Mouse (Mus musculus) heart, embryonic 10.5 days (tissue): Measurements from ENCODE around the gene Lrp6. TPM values are rescaled to one million over a fixed set of nuclear protein-coding genes. Genes with fewer than 3 reads are reported as not detected.

Experiments used
- DNase-seq: peaks from one replicate; pipeline ENCODE4 v3.0.0-alpha.2; 2017; ENCODE audit warnings: low spot score
- H3K27ac ChIP-seq: fragments of 300-500 bp; sonication (generic); 2 replicates; pipeline ENCODE4 v1.5.1; 2016; ENCODE audit warnings: mild to moderate bottlenecking
- H3K27me3 ChIP-seq: fragments of 300-500 bp; sonication (generic); 2 replicates; pipeline ENCODE4 v1.6.1; 2016; ENCODE audit warnings: mild to moderate bottlenecking; ENCODE audit not compliant: poor library complexity, insufficient read depth, severe bottlenecking
- H3K36me3 ChIP-seq: fragments of 300-500 bp; sonication (generic); 2 replicates; pipeline ENCODE4 v1.6.1; 2016; ENCODE audit warnings: mild to moderate bottlenecking, moderate library complexity
- H3K4me1 ChIP-seq: fragments of 300-500 bp; sonication (generic); 2 replicates; pipeline ENCODE4 v1.6.1; 2016; ENCODE audit warnings: mild to moderate bottlenecking
- H3K4me3 ChIP-seq: fragments of 300-500 bp; sonication (generic); 2 replicates; pipeline ENCODE4 v1.5.1; 2016; ENCODE audit warnings: mild to moderate bottlenecking, moderate library complexity
- H3K9me3 ChIP-seq: fragments of 300-500 bp; sonication (generic); 2 replicates; pipeline ENCODE4 v1.6.1; 2016; ENCODE audit warnings: mild to moderate bottlenecking, moderate library complexity
- WGBS: fragments of 180-500 bp; shearing (Covaris S2); methylation state at CpG from one replicate; pipeline ENCODE4 v1.1.7; 2016; 5-methylcytosine and 5-hydroxymethylcytosine counted together
- polyA plus RNA-seq: library from polyadenylated mRNA; unstranded; fragments of >200 nt; fragmentation: Nextera tagmentation; extraction: Ambion mirVana; gene quantifications from 2 replicates; pipeline ENCODE4 v1.2.1, GENCODE M21; 2016

The Lrp6 gene
- polyA plus RNA-seq: 19.3 and 24.4 TPM in 2 replicates

GRCm38 (mm10) chr6:134566818-134567485 is at the start of gene Lrp6:
Gene Lrp6, minus strand, starts transcription at chr6:134566965.
- Histone ChIP-seq H3K4me3 (peak within 1 kb of the TSS; percentile 97), H3K36me3 (no peaks in the 10 kb centered on the region), H3K27ac (peak within 1 kb of the TSS; percentile 100), H3K4me1 (peaks cover 16% of the 10 kb centered on the region; the same call in 1 of the 2 replicates), H3K27me3 (no peaks in the 10 kb centered on the region), H3K9me3 (no peaks in the 10 kb centered on the region)
- peak; percentile 90 for DNase-seq
- WGBS: under 1% methylated on average over 75 of the region's 99 CpGs

GRCm38 (mm10) chr6:134614723-134615648 is 48.2 kb upstream of the Lrp6 start:
- Histone ChIP-seq H3K9me3 (no peaks in the 10 kb centered on the region), H3K36me3 (no peaks in the 10 kb centered on the region), H3K4me1 (peaks cover 13% of the 10 kb centered on the region; the same call in 1 of the 2 replicates), H3K27me3 (no peaks in the 10 kb centered on the region), H3K27ac (no peak overlapping the region), H3K4me3 (peak overlapping the region; percentile 32)
- WGBS: 15% methylated on average over 16 of the region's 16 CpGs
- peak; percentile 89 for DNase-seq

- Histone ChIP-seq H3K4me1 (peaks cover 13% of the 10 kb centered on the region; the same call in 1 of the 2 replicates), H3K27me3 (no peaks in the 10 kb centered on the region), H3K9me3 (no peaks in the 10 kb centered on the region), H3K36me3 (no peaks in the 10 kb centered on the region), H3K4me3 (no peak overlapping the region), H3K27ac (no peak overlapping the region)
- no peak for DNase-seq
- WGBS: 57% methylated on average over 4 of the region's 4 CpGs
These were observed 47.6 kb upstream of the Lrp6 start for GRCm38 (mm10) chr6:134614322-134614721.

GRCm38 (mm10) chr6:134611896-134612295 is 45.1 kb upstream of the Lrp6 start:
- 65% methylated on average over 13 of the region's 13 CpGs for WGBS
- Histone ChIP-seq H3K4me3 (no peak overlapping the region), H3K27ac (no peak overlapping the region), H3K4me1 (peaks cover 13% of the 10 kb centered on the region; the same call in 1 of the 2 replicates), H3K9me3 (no peaks in the 10 kb centered on the region), H3K27me3 (no peaks in the 10 kb centered on the region), H3K36me3 (no peaks in the 10 kb centered on the region)
- no peak for DNase-seq

- Histone ChIP-seq H3K4me1 (peaks cover 19% of the 10 kb centered on the region; the same call in 1 of the 2 replicates), H3K36me3 (no peaks in the 10 kb centered on the region), H3K27me3 (0 out of 2 replicates have a peak, but pooled peaks cover 6% of the 10 kb centered on the region), H3K27ac (no peak overlapping the region), H3K4me3 (no peak overlapping the region), H3K9me3 (no peaks in the 10 kb centered on the region)
- DNase-seq: no peak
- 80% methylated on average over 9 of the region's 9 CpGs for WGBS
These were observed 43.6 kb upstream of the Lrp6 start for GRCm38 (mm10) chr6:134610380-134610779.

- Histone ChIP-seq H3K4me1 (peaks cover 10% of the 10 kb centered on the region; the same call in 1 of the 2 replicates), H3K36me3 (no peaks in the 10 kb centered on the region), H3K9me3 (no peaks in the 10 kb centered on the region), H3K4me3 (no peak overlapping the region), H3K27me3 (0 out of 2 replicates have a peak, but pooled peaks cover 8% of the 10 kb centered on the region), H3K27ac (no peak overlapping the region)
- WGBS: 66% methylated on average over 9 of the region's 9 CpGs
- DNase-seq: no peak
These were observed 40.4 kb upstream of the Lrp6 start for GRCm38 (mm10) chr6:134606949-134607746.

GRCm38 (mm10) chr6:134606540-134606939 is 39.8 kb upstream of the Lrp6 start:
- peaks cover 11% of the 10 kb centered on the region; the same call in 1 of the 2 replicates for H3K4me1 ChIP-seq
- H3K27me3 ChIP-seq: 0 out of 2 replicates have a peak, but pooled peaks cover 8% of the 10 kb centered on the region
- DNase-seq: no peak
- WGBS: 62% methylated on average over 6 of the region's 6 CpGs
- H3K4me3 ChIP-seq: no peak overlapping the region
- no peaks in the 10 kb centered on the region for H3K36me3 ChIP-seq
- H3K27ac ChIP-seq: no peak overlapping the region
- H3K9me3 ChIP-seq: no peaks in the 10 kb centered on the region

GRCm38 (mm10) chr6:134605196-134605595 is 38.4 kb upstream of the Lrp6 start:
- Histone ChIP-seq H3K4me1 (peaks cover 11% of the 10 kb centered on the region; the same call in 1 of the 2 replicates), H3K27ac (no peak overlapping the region), H3K9me3 (no peaks in the 10 kb centered on the region), H3K36me3 (no peaks in the 10 kb centered on the region), H3K4me3 (no peak overlapping the region), H3K27me3 (0 out of 2 replicates have a peak, but pooled peaks cover 8% of the 10 kb centered on the region)
- WGBS: 83% methylated on average over 3 of the region's 3 CpGs
- no peak for DNase-seq

GRCm38 (mm10) chr6:134602371-134603003 is 35.7 kb upstream of the Lrp6 start:
- DNase-seq: no peak
- H3K36me3 ChIP-seq: no peaks in the 10 kb centered on the region
- no peak overlapping the region for H3K4me3 ChIP-seq
- 56% methylated on average over 10 of the region's 10 CpGs for WGBS
- no peak overlapping the region for H3K27ac ChIP-seq
- H3K9me3 ChIP-seq: no peaks in the 10 kb centered on the region
- peaks cover 11% of the 10 kb centered on the region; the same call in 1 of the 2 replicates for H3K4me1 ChIP-seq
- 0 out of 2 replicates have a peak, but pooled peaks cover 8% of the 10 kb centered on the region for H3K27me3 ChIP-seq

- H3K36me3 ChIP-seq: no peaks in the 10 kb centered on the region
- H3K4me3 ChIP-seq: no peak overlapping the region
- no peak for DNase-seq
- 34% methylated on average over 3 of the region's 3 CpGs for WGBS
- 0 out of 2 replicates have a peak, but pooled peaks cover 8% of the 10 kb centered on the region for H3K27me3 ChIP-seq
- peaks cover 10% of the 10 kb centered on the region; the same call in 1 of the 2 replicates for H3K4me1 ChIP-seq
- no peak overlapping the region for H3K27ac ChIP-seq
- H3K9me3 ChIP-seq: no peaks in the 10 kb centered on the region
These were observed 35.0 kb upstream of the Lrp6 start for GRCm38 (mm10) chr6:134601766-134602165.

GRCm38 (mm10) chr6:134601130-134601529 is 34.4 kb upstream of the Lrp6 start:
- 51% methylated on average over 7 of the region's 7 CpGs for WGBS
- Histone ChIP-seq H3K36me3 (no peaks in the 10 kb centered on the region), H3K4me3 (no peak overlapping the region), H3K9me3 (no peaks in the 10 kb centered on the region), H3K27ac (no peak overlapping the region), H3K4me1 (peaks cover 4% of the 10 kb centered on the region; the same call in 1 of the 2 replicates), H3K27me3 (0 out of 2 replicates have a peak, but pooled peaks cover 8% of the 10 kb centered on the region)
- DNase-seq: no peak

- Histone ChIP-seq H3K27ac (no peak overlapping the region), H3K4me1 (peaks cover 4% of the 10 kb centered on the region; the same call in 1 of the 2 replicates), H3K27me3 (no peaks in the 10 kb centered on the region), H3K4me3 (no peak overlapping the region), H3K9me3 (no peaks in the 10 kb centered on the region), H3K36me3 (no peaks in the 10 kb centered on the region)
- DNase-seq: no peak
- WGBS: 77% methylated on average over 1 of the region's 1 CpGs
These were observed 32.5 kb upstream of the Lrp6 start for GRCm38 (mm10) chr6:134599239-134599638.
